Mouse (Mus musculus): ENCODE results near the gene Itga10.
"Not testable (repeated sequence)": the region's sequence is repeated elsewhere in the genome, so short reads cannot be mapped to it uniquely, and the experiment has no call there.

The Itga10 gene

DNA sequence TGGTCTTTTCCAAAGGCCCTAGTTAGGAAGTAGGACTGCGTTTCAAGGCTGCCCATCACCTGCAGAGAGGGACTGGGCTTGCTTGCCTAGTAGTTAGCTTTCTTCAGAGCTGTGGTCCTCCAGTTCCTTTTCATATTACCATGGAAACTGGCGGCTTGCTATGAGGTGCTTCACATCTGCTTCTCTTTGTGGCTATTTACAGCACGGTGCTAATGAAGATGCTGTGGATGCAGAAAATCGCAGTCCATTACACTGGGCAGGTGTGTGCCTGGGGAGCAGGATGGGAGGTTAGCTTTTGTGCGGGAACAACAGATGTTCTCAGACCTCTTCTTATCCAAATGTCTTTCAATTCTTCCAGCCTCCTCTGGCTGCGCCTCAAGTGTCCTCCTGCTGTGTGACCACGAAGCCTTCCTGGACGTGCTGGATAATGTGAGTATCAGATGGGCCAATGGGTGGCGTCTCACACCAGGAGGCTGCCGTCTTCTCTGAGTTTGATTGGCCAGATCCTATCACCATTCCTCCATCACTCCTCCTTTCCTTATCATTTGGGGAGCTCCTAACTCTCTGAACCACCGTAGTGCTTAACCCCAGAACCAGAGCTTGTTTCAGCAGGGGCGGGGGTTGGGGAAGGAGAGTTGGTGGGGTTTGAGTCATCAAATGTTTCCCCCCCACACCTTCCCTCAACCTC lies 35.0 kb downstream of the Itga10 start:
- no peak for DNase-seq (ENCODE audit: low spot score)

- no peak for DNase-seq (ENCODE audit: low spot score)
Observed at GRCm38 (mm10) chr3:96683496-96683895, 38.1 kb downstream of the Itga10 start.

GRCm38 (mm10) chr3:96684151-96684821 lies 38.9 kb downstream of the Itga10 start:
- no peak for DNase-seq (ENCODE audit: low spot score)

- no peak for DNase-seq (ENCODE audit: low spot score)
Observed at GRCm38 (mm10) chr3:96684822-96685156, 39.4 kb downstream of the Itga10 start.

- DNase-seq (ENCODE audit: low spot score): not testable (repeated sequence)
Observed at GRCm38 (mm10) chr3:96686057-96686456, 40.7 kb downstream of the Itga10 start.

GRCm38 (mm10) chr3:96688854-96689253 lies 43.5 kb downstream of the Itga10 start:
- no peak for DNase-seq (ENCODE audit: low spot score)

GRCm38 (mm10) chr3:96690298-96690697 lies 44.9 kb downstream of the Itga10 start:
- DNase-seq (ENCODE audit: low spot score): no peak

- no peak for DNase-seq (ENCODE audit: low spot score)
Observed at GRCm38 (mm10) chr3:96692506-96692905, 47.1 kb downstream of the Itga10 start.

DNA sequence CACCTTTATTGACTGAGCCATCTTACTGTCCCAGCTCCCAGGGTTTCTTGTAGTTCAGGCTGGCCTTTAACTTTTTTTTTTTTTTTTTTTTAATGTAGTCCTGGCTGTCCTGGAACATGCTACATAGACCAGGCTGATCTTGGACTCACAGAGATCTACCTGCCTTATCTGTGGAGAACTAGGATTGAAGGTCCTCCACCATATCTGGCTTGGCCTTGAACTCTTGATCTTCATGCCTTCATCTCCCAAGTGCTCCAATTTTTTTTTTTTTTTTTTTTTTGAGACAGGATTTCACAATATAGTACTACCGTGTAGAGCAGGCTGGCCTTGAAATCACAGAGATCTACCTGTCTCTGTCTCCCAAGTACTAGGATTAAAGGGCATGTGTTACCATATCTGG lies 48.2 kb downstream of the Itga10 start:
- no peak for DNase-seq (ENCODE audit: low spot score)

- peak; percentile 73 for DNase-seq (ENCODE audit: low spot score)
Observed at GRCm38 (mm10) chr3:96696198-96696765, 50.9 kb downstream of the Itga10 start, which contains the start of gene Pias3. Gene Pias3, plus strand, starts transcription at chr3:96696384.

- DNase-seq (ENCODE audit: low spot score): peak; percentile 88
Observed at GRCm38 (mm10) chr3:96696766-96697732, 51.7 kb downstream of the Itga10 start.

GRCm38 (mm10) chr3:96698993-96699690 lies 53.8 kb downstream of the Itga10 start:
- no peak for DNase-seq (ENCODE audit: low spot score)

GRCm38 (mm10) chr3:96700376-96700775 lies 55.0 kb downstream of the Itga10 start:
- no peak for DNase-seq (ENCODE audit: low spot score)

GRCm38 (mm10) chr3:96701003-96701402 lies 55.6 kb downstream of the Itga10 start:
- no peak for DNase-seq (ENCODE audit: low spot score)

DNA sequence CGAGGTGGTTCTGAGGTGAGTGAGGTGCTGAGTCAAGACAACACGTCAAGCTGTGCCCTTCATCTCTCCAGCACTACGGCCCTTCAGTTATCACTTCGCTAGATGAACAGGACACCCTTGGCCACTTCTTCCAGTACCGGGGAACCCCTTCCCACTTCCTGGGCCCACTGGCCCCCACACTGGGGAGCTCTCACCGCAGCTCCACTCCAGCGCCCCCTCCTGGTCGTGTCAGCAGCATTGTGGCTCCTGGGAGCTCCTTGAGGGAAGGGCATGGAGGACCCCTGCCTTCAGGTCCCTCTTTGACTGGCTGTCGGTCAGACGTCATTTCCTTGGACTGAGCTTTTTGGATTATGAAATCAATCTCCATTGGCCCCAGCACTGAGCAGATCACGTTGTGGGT lies 59.4 kb downstream of the Itga10 start:
- no peak for DNase-seq (ENCODE audit: low spot score)

GRCm38 (mm10) chr3:96706217-96706616 lies 60.8 kb downstream of the Itga10 start:
- no peak for DNase-seq (ENCODE audit: low spot score)

DNA sequence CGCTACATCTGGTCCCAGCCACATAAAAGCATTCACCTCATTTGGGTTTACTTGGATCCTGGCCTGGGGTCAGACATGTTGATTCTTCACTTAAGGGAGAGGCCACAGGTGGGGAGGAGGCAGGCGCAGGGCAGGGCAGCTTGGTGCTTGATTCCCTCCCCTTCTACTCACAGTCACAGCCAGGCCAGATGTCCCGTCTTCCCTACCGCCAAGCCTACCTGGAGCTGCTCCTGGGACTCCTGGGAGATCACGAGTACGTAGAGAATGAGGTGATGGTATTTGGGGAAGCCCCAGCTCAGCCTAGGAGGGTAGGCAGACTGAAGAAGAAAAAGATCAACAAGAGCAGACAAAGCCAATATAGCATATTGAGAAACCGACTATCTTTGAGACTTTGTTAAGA lies 61.6 kb downstream of the Itga10 start:
- DNase-seq (ENCODE audit: low spot score): no peak

GRCm38 (mm10) chr3:96707903-96708683 lies 62.7 kb downstream of the Itga10 start, which contains the start of gene Nudt17:
Gene Nudt17, minus strand, starts transcription at chr3:96708562.
- peak; percentile 62 for DNase-seq (ENCODE audit: low spot score)

DNA sequence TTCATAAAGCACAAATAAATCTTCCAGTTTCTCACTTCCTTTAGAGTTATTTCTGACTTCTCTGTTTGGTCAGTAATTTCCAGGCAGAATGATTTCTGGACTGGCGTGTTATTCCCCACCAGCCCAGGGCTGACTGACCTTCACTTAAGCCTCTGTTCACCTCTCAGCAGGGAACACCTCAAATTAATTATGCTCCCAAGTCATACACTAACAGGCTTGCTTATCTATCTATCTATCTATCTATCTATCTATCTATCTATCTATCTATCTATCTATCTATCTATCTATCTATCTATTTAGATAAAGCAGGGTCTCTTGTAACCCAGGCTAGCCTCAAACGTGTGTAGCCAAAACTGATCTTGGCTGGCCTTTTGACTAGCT lies 63.3 kb downstream of the Itga10 start:
- no peak for DNase-seq (ENCODE audit: low spot score)
